In the genomic region with DNA sequence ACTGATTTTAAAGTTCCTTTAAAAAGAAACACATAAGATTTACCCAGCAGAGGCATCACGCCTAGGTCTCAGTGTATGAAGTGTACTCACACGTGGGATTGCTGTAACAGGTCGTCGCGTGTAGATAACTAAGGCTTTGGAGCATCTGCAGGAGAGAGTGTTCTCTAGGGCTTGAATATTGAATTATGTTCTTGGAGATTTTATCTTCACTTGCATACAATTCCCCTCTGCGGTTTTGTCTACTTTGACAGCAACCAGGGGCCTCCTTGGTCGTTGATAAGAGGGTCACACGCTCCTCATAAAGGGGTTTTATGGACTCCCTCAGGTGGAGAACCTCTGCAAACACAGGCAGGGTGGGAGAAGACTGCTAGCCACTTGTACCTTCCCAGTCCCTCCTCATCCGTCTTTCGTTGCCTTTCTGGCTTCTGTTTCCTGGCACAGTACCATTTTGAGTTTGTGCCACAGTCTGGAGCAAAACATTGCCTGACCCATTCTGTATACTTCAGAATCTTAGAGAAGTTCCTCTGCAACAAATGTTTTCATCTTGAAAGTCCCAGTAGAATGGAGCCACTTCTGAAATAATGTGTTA, we compare ENCODE assay signal across 19 mouse cellular contexts. TPM values are rescaled to one million over a fixed set of nuclear protein-coding genes. Genes with fewer than 3 reads are reported as not detected.
"Had no signal": no experiment of that assay in that cellular context is flagged by ENCODE, and none has a peak within 500 bp of the region (broad histone marks: within the 10 kb centered on the region; RNA-seq: fewer than 3 reads in every experiment).

No protein-coding gene starts in this region.

- H3K4me3 ChIP-seq: limb, embryonic 10.5 days; liver, embryonic 13.5 days; midbrain, embryonic 15.5 days; neural tube, embryonic 12.5 days had no signal

- DNase-seq: kidney, adult 9 months; kidney, postnatal 36 days; liver, embryonic 13.5 days; liver, postnatal 0 days; lung, postnatal 36 days; thymus, postnatal 4 days had no signal

- ATAC-seq: liver, postnatal 0 days; midbrain, embryonic 15.5 days had no signal

- H3K27ac ChIP-seq: kidney, postnatal 0 days; limb, embryonic 10.5 days; liver, embryonic 13.5 days; midbrain, embryonic 15.5 days; neural tube, embryonic 12.5 days; stomach, postnatal 0 days had no signal

- H3K4me2 ChIP-seq: liver, embryonic 13.5 days; midbrain, embryonic 15.5 days; neural tube, embryonic 12.5 days had no signal

- H3K27me3 ChIP-seq: liver, embryonic 13.5 days; midbrain, embryonic 15.5 days; neural tube, embryonic 12.5 days had no signal

- H3K9ac ChIP-seq: liver, embryonic 13.5 days; liver, postnatal 0 days; midbrain, embryonic 15.5 days; neural tube, embryonic 12.5 days had no signal

- H3K9me3 ChIP-seq: limb, embryonic 10.5 days; liver, embryonic 13.5 days; midbrain, embryonic 15.5 days; neural tube, embryonic 12.5 days had no signal

- H3K4me1 ChIP-seq: limb, embryonic 10.5 days; midbrain, embryonic 15.5 days; neural tube, embryonic 12.5 days had no signal

RNA-seq across cellular contexts. Expression of gene Olfr1423, which starts 48.6 kb away (rescaled TPM):
- total RNA-seq: layer of hippocampus, adult 8-10 months; layer of hippocampus, postnatal 14 days; left cerebral cortex, adult 18-20 months; left cerebral cortex, postnatal 14 days; monocyte, adult 5-6 weeks; neutrophil, adult 5-6 weeks had no signal
- polyA plus RNA-seq: kidney, postnatal 0 days; limb, embryonic 14.5 days; liver, postnatal 0 days; lung, embryonic 16.5 days; midbrain, embryonic 15.5 days; neural tube, embryonic 12.5 days; stomach, postnatal 0 days had no signal
